In genomic region chr1:180903666-180904038, GRCm38 (mm10) we compare ENCODE assay signal across 8 mouse cellular contexts. TPM values are rescaled to one million over a fixed set of nuclear protein-coding genes. Genes with fewer than 3 reads are reported as not detected.
DNase-seq lines count a peak whose midpoint lies in the region; ATAC-seq and TF ChIP-seq lines count a peak whose summit lies in the region.

No protein-coding gene starts in this region.

- no peak for TF ChIP-seq CTCF in lung, postnatal 0 days (IDR thresholded peaks at IDR 0.05)
- no peak for TF ChIP-seq CTCF in small intestine, adult 2 months (IDR thresholded peaks at IDR 0.05; ENCODE audit: extremely low read depth, insufficient read length, insufficient replicate concordance, low read depth, low read length)

- H3K4me2 ChIP-seq in lung, postnatal 0 days (replicated peaks; ENCODE audit: low read depth, low read length), result peak overlapping the region; percentile 86
- peak overlapping the region; percentile 72 for H3K4me2 ChIP-seq in limb, embryonic 15.5 days

- H3K4me1 ChIP-seq in lung, postnatal 0 days (ENCODE audit: insufficient read depth, low read depth, low read length), result 0 out of 2 replicates have a peak, but pooled peaks cover 3% of the 10 kb centered on the region
- peaks cover 29% of the 10 kb centered on the region for H3K4me1 ChIP-seq in forebrain, embryonic 10.5 days
- H3K4me1 ChIP-seq in limb, embryonic 15.5 days, result peaks cover 18% of the 10 kb centered on the region
- H3K4me1 ChIP-seq in small intestine, adult 2 months (ENCODE audit: control insufficient read depth, insufficient read depth, insufficient read length, low read length), result no peaks in the 10 kb centered on the region; the same call in 1 of the 2 replicates

- H3K36me3 ChIP-seq in lung, postnatal 0 days (ENCODE audit: insufficient read depth, low read length), result 0 out of 2 replicates have a peak, but pooled peaks cover 7% of the 10 kb centered on the region
- peaks cover 32% of the 10 kb centered on the region for H3K36me3 ChIP-seq in forebrain, embryonic 10.5 days (replicated peaks)
- peaks cover 30% of the 10 kb centered on the region for H3K36me3 ChIP-seq in limb, embryonic 15.5 days
- peaks cover 9% of the 10 kb centered on the region for H3K36me3 ChIP-seq in small intestine, adult 2 months (ENCODE audit: control insufficient read depth, insufficient read depth, low read length)

- peak overlapping the region; percentile 33; the same call in 1 of the 2 replicates for H3K27ac ChIP-seq in lung, postnatal 0 days (ENCODE audit: low read length)
- peak overlapping the region; percentile 97 for H3K27ac ChIP-seq in forebrain, embryonic 10.5 days
- peak overlapping the region; percentile 90 for H3K27ac ChIP-seq in limb, embryonic 15.5 days
- peak overlapping the region; percentile 70 for H3K27ac ChIP-seq in small intestine, adult 2 months (ENCODE audit: insufficient read depth, low read depth, low read length)

- DNase-seq in lung, postnatal 0 days (ENCODE audit: low spot score), result peak; percentile 13
- DNase-seq in lung, postnatal 25 days (ENCODE audit: low spot score), result no peak
- DNase-seq in forebrain, embryonic 10.5 days (ENCODE audit: extremely low spot score, low spot score), result peak; percentile 36
- no peak for DNase-seq in adrenal gland, postnatal 14 days
- no peak for DNase-seq in urinary bladder, postnatal 25 days (ENCODE audit: low spot score)
- DNase-seq in cerebellum, postnatal 25 days, result no peak

- no peaks in the 10 kb centered on the region for H3K9me3 ChIP-seq in lung, postnatal 0 days (ENCODE audit: low read length)
- no peaks in the 10 kb centered on the region for H3K9me3 ChIP-seq in forebrain, embryonic 10.5 days
- H3K9me3 ChIP-seq in limb, embryonic 15.5 days, result no peaks in the 10 kb centered on the region

- H3K27me3 ChIP-seq in lung, postnatal 0 days (replicated peaks; ENCODE audit: insufficient read depth, low read length), result no peaks in the 10 kb centered on the region
- H3K27me3 ChIP-seq in forebrain, embryonic 10.5 days (ENCODE audit: poor library complexity, severe bottlenecking), result 0 out of 2 replicates have a peak, but pooled peaks cover 3% of the 10 kb centered on the region
- no peaks in the 10 kb centered on the region for H3K27me3 ChIP-seq in limb, embryonic 15.5 days
- no peaks in the 10 kb centered on the region for H3K27me3 ChIP-seq in small intestine, adult 2 months (ENCODE audit: control insufficient read depth, insufficient read depth, low read length)

- WGBS in lung, postnatal 0 days, result 25% methylated on average over 10 of the region's 10 CpGs
- WGBS in forebrain, embryonic 10.5 days, result 49% methylated on average over 10 of the region's 10 CpGs
- 34% methylated on average over 10 of the region's 10 CpGs for WGBS in limb, embryonic 15.5 days
- WGBS in small intestine, adult 2 months, result 19% methylated on average over 10 of the region's 10 CpGs

- TF ChIP-seq EP300 in lung, postnatal 0 days (IDR thresholded peaks at IDR 0.05), result no peak

- peak; percentile 10; the same call in 1 of the 2 replicates for ATAC-seq in lung, postnatal 0 days
- ATAC-seq in limb, embryonic 15.5 days (ENCODE audit: insufficient number of reproducible peaks, low FRiP score, low TSS enrichment, low read depth), result no peak; the same call in 1 of the 2 replicates

- no peak for TF ChIP-seq POLR2A in small intestine, adult 2 months (IDR thresholded peaks at IDR 0.05; ENCODE audit: low read depth, low read length)

- no peak overlapping the region for H3K9ac ChIP-seq in lung, postnatal 0 days (replicated peaks; ENCODE audit: low read depth)
- no peak overlapping the region for H3K9ac ChIP-seq in limb, embryonic 15.5 days

- H3K4me3 ChIP-seq in lung, postnatal 0 days (ENCODE audit: low read depth, low read length), result 0 out of 2 replicates have a peak overlapping the region, but pooled peaks have one; percentile 60
- H3K4me3 ChIP-seq in forebrain, embryonic 10.5 days, result peak overlapping the region; percentile 96
- H3K4me3 ChIP-seq in limb, embryonic 15.5 days, result peak overlapping the region; percentile 87
- H3K4me3 ChIP-seq in small intestine, adult 2 months (ENCODE audit: low read depth, low read length), result peak overlapping the region; percentile 70

RNA-seq across cellular contexts. Expression of gene Pycr2, which starts 0.4 kb away (rescaled TPM):
- polyA plus RNA-seq in lung, postnatal 0 days (2015; fragmentation: Nextera tagmentation; extraction: Ambion mirVana), result 51.9 and 57.5 TPM in 2 replicates
- 149 and 153 TPM in 2 replicates for polyA plus RNA-seq in forebrain, embryonic 10.5 days (2016; fragmentation: Nextera tagmentation; extraction: Ambion mirVana)
- polyA plus RNA-seq in limb, embryonic 15.5 days (2015; fragmentation: Nextera tagmentation; extraction: Ambion mirVana), result 93.9 and 102 TPM in 2 replicates
- polyA plus RNA-seq in small intestine, adult 2 months (2012; rRNA removed), result 21.8 and 23.2 TPM in 2 replicates
- total RNA-seq in adrenal gland, postnatal 14 days (2021), result 29.9 and 38.0 TPM in 2 replicates

RNA-seq across cellular contexts. Expression of gene Lefty2, which starts 10.7 kb away (rescaled TPM):
- 0.16 TPM in 1 of 2 replicates, not detected in the other for polyA plus RNA-seq in lung, postnatal 0 days (2015; fragmentation: Nextera tagmentation; extraction: Ambion mirVana)
- not detected in 2 replicates for polyA plus RNA-seq in forebrain, embryonic 10.5 days (2016; fragmentation: Nextera tagmentation; extraction: Ambion mirVana)
- 0.28 TPM in 1 of 2 replicates, not detected in the other for polyA plus RNA-seq in limb, embryonic 15.5 days (2015; fragmentation: Nextera tagmentation; extraction: Ambion mirVana)
- polyA plus RNA-seq in small intestine, adult 2 months (2012; rRNA removed), result not detected in 2 replicates
- total RNA-seq in adrenal gland, postnatal 14 days (2021), result 0.30 TPM in 1 of 2 replicates, not detected in the other

RNA-seq across cellular contexts. Expression of gene Lefty1, which starts 31.2 kb away (rescaled TPM):
- polyA plus RNA-seq in lung, postnatal 0 days (2015; fragmentation: Nextera tagmentation; extraction: Ambion mirVana), result 1.1 and 2.1 TPM in 2 replicates
- polyA plus RNA-seq in forebrain, embryonic 10.5 days (2016; fragmentation: Nextera tagmentation; extraction: Ambion mirVana), result 0.34 and 0.69 TPM in 2 replicates
- 3.8 and 4.0 TPM in 2 replicates for polyA plus RNA-seq in limb, embryonic 15.5 days (2015; fragmentation: Nextera tagmentation; extraction: Ambion mirVana)
- 6.3 and 7.1 TPM in 2 replicates for polyA plus RNA-seq in small intestine, adult 2 months (2012; rRNA removed)
- total RNA-seq in adrenal gland, postnatal 14 days (2021), result 1.3 and 1.6 TPM in 2 replicates

RNA-seq across cellular contexts. Expression of gene Tmem63a, which starts 38.5 kb away (rescaled TPM):
- 22.7 and 25.1 TPM in 2 replicates for polyA plus RNA-seq in lung, postnatal 0 days (2015; fragmentation: Nextera tagmentation; extraction: Ambion mirVana)
- polyA plus RNA-seq in forebrain, embryonic 10.5 days (2016; fragmentation: Nextera tagmentation; extraction: Ambion mirVana), result 2.1 and 2.2 TPM in 2 replicates
- 26.9 and 28.2 TPM in 2 replicates for polyA plus RNA-seq in limb, embryonic 15.5 days (2015; fragmentation: Nextera tagmentation; extraction: Ambion mirVana)
- 23.5 and 31.9 TPM in 2 replicates for polyA plus RNA-seq in small intestine, adult 2 months (2012; rRNA removed)
- 44.4 and 56.2 TPM in 2 replicates for total RNA-seq in adrenal gland, postnatal 14 days (2021)

RNA-seq across cellular contexts. Expression of gene Sde2, which starts 52.7 kb away (rescaled TPM):
- 21.2 and 22.6 TPM in 2 replicates for polyA plus RNA-seq in lung, postnatal 0 days (2015; fragmentation: Nextera tagmentation; extraction: Ambion mirVana)
- 43.3 and 45.9 TPM in 2 replicates for polyA plus RNA-seq in forebrain, embryonic 10.5 days (2016; fragmentation: Nextera tagmentation; extraction: Ambion mirVana)
- 37.0 and 39.0 TPM in 2 replicates for polyA plus RNA-seq in limb, embryonic 15.5 days (2015; fragmentation: Nextera tagmentation; extraction: Ambion mirVana)
- polyA plus RNA-seq in small intestine, adult 2 months (2012; rRNA removed), result 3.2 and 5.9 TPM in 2 replicates
- total RNA-seq in adrenal gland, postnatal 14 days (2021), result 22.2 and 22.6 TPM in 2 replicates

Comparison
In these comparisons a context has a peak if more than half of its experiments do, and no peak if none do; other contexts are left out.
1. DNase-seq: peak in lung, postnatal 0 days (single experiment) and forebrain, embryonic 10.5 days (single experiment); none in lung, postnatal 25 days (single experiment), adrenal gland, postnatal 14 days (single experiment), urinary bladder, postnatal 25 days (single experiment) and cerebellum, postnatal 25 days (0 of 2).
2. H3K27ac ChIP-seq: peak in every context shown above with its lines; median percentile 97 in forebrain, embryonic 10.5 days; 90 in limb, embryonic 15.5 days; 70 in small intestine, adult 2 months; 33 in lung, postnatal 0 days.
3. Peak in every context shown above with its lines, with median percentiles within 50 percentile points of each other: H3K4me3 ChIP-seq.